Mouse (Mus musculus) lung, adult 2 months (tissue): ENCODE measurements around the gene Fut7.

ENCODE experiments used
- CTCF ChIP-seq: fragments of 200-500 bp; IDR thresholded peaks from 2 replicates; pipeline ENCODE4 v1.5.1; 2011; ENCODE audit warnings: mild to moderate bottlenecking, low read length, control low read depth; ENCODE audit not compliant: insufficient read depth
- POLR2A ChIP-seq: fragments of 200-500 bp; IDR thresholded peaks from 2 replicates; pipeline ENCODE4 v1.6.1; 2011; ENCODE audit warnings: low read depth, mild to moderate bottlenecking, control low read depth, low read length, borderline replicate concordance; ENCODE audit errors: extremely low read depth

DNA sequence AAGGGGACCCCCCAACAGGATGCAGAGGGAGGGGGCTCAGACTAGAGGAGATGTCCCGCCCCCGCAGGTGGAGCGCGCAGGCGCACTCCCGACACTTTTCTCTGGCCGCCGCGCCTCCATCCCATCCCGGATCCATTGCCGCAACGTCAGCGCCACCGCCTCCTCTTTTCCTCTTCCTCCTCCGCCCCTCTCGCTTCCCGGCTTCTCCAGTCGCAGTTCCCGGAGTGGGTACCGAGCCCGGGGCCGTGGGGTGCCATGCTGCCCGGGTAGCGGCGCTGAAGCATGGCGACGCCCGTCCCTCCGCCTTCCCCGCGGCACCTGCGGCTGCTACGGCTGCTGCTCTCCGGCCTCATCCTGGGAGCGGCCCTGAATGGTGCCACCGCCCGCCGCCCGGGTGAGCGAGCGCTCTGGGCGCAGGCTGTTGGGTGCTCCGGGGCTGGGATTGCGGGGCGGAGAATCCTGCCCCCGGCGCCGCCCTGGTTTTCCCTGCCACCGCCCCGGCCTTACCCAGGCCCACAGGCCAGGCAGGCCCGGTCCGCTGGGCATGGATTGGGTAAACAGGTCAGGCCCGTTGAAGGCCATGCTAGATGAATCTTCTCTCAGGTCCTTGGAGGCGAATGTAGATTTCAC lies 20.0 kb upstream of the Fut7 start:
- TF ChIP-seq CTCF (no peak), POLR2A (peak; percentile 59; the same call in 1 of the 2 replicates)
